Mouse (Mus musculus) heart, embryonic 10.5 days (tissue): ENCODE data around the gene Gxylt2. TPM values are rescaled to one million over a fixed set of nuclear protein-coding genes. Genes with fewer than 3 reads are reported as not detected.

Experiments
- DNase-seq: peaks from one replicate; pipeline ENCODE4 v3.0.0-alpha.2; 2017; ENCODE audit warnings: low spot score
- H3K27ac ChIP-seq: fragments of 300-500 bp; sonication (generic); 2 replicates; pipeline ENCODE4 v1.5.1; 2016; ENCODE audit warnings: mild to moderate bottlenecking
- H3K27me3 ChIP-seq: fragments of 300-500 bp; sonication (generic); 2 replicates; pipeline ENCODE4 v1.6.1; 2016; ENCODE audit warnings: mild to moderate bottlenecking; ENCODE audit not compliant: poor library complexity, insufficient read depth, severe bottlenecking
- H3K36me3 ChIP-seq: fragments of 300-500 bp; sonication (generic); 2 replicates; pipeline ENCODE4 v1.6.1; 2016; ENCODE audit warnings: mild to moderate bottlenecking, moderate library complexity
- H3K4me1 ChIP-seq: fragments of 300-500 bp; sonication (generic); 2 replicates; pipeline ENCODE4 v1.6.1; 2016; ENCODE audit warnings: mild to moderate bottlenecking
- H3K4me3 ChIP-seq: fragments of 300-500 bp; sonication (generic); 2 replicates; pipeline ENCODE4 v1.5.1; 2016; ENCODE audit warnings: mild to moderate bottlenecking, moderate library complexity
- H3K9me3 ChIP-seq: fragments of 300-500 bp; sonication (generic); 2 replicates; pipeline ENCODE4 v1.6.1; 2016; ENCODE audit warnings: mild to moderate bottlenecking, moderate library complexity
- WGBS: fragments of 180-500 bp; shearing (Covaris S2); methylation state at CpG from one replicate; pipeline ENCODE4 v1.1.7; 2016; 5-methylcytosine and 5-hydroxymethylcytosine counted together
- polyA plus RNA-seq: library from polyadenylated mRNA; unstranded; fragments of >200 nt; fragmentation: Nextera tagmentation; extraction: Ambion mirVana; gene quantifications from 2 replicates; pipeline ENCODE4 v1.2.1, GENCODE M21; 2016

Gene Gxylt2
- polyA plus RNA-seq, 1 experiment from 2014 or later: 1.3 TPM

DNA sequence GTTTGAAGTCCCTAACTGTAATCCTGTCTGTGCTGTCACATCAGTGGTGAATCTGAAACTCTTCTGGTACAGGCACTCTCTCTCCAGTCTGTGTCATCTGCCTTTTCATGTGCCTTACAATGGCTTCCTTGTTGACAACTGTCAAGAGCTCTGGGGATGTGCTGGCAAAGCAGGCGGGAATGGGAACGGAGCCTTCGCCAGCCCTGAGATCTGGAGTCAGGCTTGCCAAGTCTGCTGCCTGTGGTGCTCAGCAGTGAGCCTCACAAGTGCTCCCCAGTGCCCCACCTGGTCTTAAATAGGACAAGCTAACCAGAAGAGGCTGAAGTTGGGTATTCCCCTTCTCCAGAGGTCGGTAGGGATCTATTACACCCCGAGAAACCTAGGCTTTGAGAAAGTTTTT is 3.8 kb upstream of the Gxylt2 start:
- Histone ChIP-seq H3K4me3 (no peak overlapping the region), H3K9me3 (no peaks in the 10 kb centered on the region), H3K27ac (no peak overlapping the region), H3K4me1 (peaks cover 14% of the 10 kb centered on the region), H3K27me3 (peaks cover 29% of the 10 kb centered on the region), H3K36me3 (no peaks in the 10 kb centered on the region)
- DNase-seq: peak; percentile 35
- WGBS: 65% methylated on average over 5 of the region's 5 CpGs

- Histone ChIP-seq H3K27ac (peak overlapping the region; percentile 84; the same call in 1 of the 2 replicates), H3K4me3 (peak overlapping the region; percentile 80), H3K9me3 (no peaks in the 10 kb centered on the region), H3K36me3 (no peaks in the 10 kb centered on the region), H3K4me1 (peaks cover 14% of the 10 kb centered on the region), H3K27me3 (peaks cover 35% of the 10 kb centered on the region)
- WGBS: 24% methylated on average over 8 of the region's 8 CpGs
- no peak for DNase-seq
These were observed 349 bp upstream of the Gxylt2 start for GRCm38 (mm10) chr6:100704197-100704573.

DNA sequence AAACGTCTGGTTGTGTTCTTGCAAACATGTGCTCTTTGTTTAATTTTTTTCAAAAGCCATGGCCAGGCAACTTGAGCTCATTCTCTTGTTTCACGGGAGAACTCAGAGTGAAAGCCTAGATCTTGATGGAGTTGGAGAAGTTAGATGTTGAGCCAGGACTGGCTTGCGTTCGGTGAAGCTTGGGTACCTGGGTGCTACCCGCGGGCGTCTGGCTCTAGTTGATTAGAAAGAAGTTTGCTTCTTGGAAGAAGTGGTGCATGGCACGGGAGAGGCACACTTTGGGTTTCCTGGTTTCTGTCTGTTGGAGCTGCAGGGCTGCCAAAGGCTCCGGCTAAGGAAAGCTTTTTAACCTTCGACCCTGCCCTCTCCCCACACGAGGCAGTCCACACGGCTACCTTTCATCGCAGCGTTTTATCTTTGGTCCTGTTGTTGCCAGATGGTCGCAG is 855 bp downstream of the Gxylt2 start:
- Histone ChIP-seq H3K36me3 (no peaks in the 10 kb centered on the region), H3K9me3 (no peaks in the 10 kb centered on the region), H3K4me3 (peak overlapping the region; percentile 80), H3K4me1 (peaks cover 14% of the 10 kb centered on the region), H3K27me3 (peaks cover 35% of the 10 kb centered on the region), H3K27ac (no peak overlapping the region; the same call in 1 of the 2 replicates)
- peak; percentile 63 for DNase-seq
- WGBS: under 1% methylated on average over 15 of the region's 15 CpGs

DNA sequence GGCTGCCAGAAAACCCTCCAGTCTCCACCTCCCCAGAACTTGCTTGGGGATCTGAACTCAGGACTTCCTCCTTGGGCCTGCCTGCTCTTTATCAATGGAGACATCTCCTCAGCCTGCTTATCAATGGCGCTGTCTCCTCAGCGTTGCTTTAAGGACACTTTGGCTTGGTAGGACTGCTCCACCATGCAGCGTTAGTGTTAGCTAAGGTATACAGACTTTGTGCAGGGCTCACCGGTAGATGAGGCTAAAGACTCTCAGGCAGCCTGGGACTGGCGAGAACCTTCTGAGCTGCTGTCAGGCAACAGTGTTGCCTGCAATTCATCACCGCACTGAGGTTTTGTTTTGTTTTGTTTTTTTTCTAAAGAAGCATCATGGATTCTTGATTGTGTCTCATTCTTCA is 2.3 kb downstream of the Gxylt2 start:
- H3K4me1 ChIP-seq: peaks cover 14% of the 10 kb centered on the region
- no peaks in the 10 kb centered on the region for H3K36me3 ChIP-seq
- no peaks in the 10 kb centered on the region for H3K9me3 ChIP-seq
- no peak overlapping the region for H3K4me3 ChIP-seq
- DNase-seq: no peak
- WGBS: 60% methylated on average over 6 of the region's 6 CpGs
- peaks cover 35% of the 10 kb centered on the region for H3K27me3 ChIP-seq
- H3K27ac ChIP-seq: no peak overlapping the region

DNA sequence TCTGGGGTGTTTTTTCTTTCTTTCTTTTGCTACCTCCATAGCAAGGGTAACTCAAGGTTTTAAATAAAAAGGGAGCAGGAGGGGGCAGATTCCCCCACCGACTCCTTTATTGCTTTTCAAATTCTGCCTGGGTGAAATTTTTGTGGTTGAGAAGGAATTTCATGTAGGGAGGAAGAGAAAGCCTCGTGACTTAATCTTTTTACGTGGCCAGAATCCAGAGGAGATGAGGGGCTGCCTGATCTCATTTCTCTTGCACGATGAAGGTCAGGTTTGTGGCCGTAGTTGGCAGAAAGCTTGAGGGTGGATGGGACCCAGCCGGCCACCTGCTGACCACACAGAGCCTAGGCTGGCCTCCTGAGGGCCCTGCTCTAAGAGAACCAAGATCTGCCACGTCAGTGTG is 3.0 kb downstream of the Gxylt2 start:
- no peak overlapping the region for H3K27ac ChIP-seq
- DNase-seq: no peak
- no peaks in the 10 kb centered on the region for H3K9me3 ChIP-seq
- H3K36me3 ChIP-seq: no peaks in the 10 kb centered on the region
- peaks cover 14% of the 10 kb centered on the region for H3K4me1 ChIP-seq
- 66% methylated on average over 7 of the region's 7 CpGs for WGBS
- H3K27me3 ChIP-seq: peaks cover 34% of the 10 kb centered on the region
- no peak overlapping the region for H3K4me3 ChIP-seq

DNA sequence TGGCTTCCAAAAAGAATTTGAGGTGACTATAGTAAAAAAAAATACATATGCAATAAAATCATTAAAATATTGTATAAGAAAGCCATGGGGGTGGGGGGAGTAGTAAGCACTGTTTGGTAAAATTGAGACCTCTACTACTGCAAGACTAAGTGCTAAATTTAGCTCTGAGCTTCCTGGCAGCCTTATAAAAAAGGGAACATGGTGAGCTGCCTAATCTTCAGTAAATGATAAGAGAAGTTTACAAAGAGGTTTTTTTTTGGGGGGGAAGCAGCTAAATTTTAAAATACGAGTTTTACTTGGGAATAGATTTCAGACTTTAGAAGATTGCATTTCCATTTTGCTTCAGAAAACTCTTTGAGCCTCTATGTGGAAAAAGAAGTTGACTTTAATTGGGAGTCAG is 3.7 kb downstream of the Gxylt2 start:
- Histone ChIP-seq H3K4me3 (no peak overlapping the region), H3K27ac (no peak overlapping the region)
- 46% methylated on average over 1 of the region's 1 CpGs for WGBS

GRCm38 (mm10) chr6:100708996-100709395 is 4.5 kb downstream of the Gxylt2 start:
- Histone ChIP-seq H3K36me3 (no peaks in the 10 kb centered on the region), H3K4me1 (peaks cover 14% of the 10 kb centered on the region), H3K27ac (no peak overlapping the region), H3K9me3 (no peaks in the 10 kb centered on the region), H3K27me3 (peaks cover 20% of the 10 kb centered on the region), H3K4me3 (no peak overlapping the region)
- 84% methylated on average over 9 of the region's 9 CpGs for WGBS
- no peak for DNase-seq

More for the DNA sequence above, 3.7 kb downstream of the Gxylt2 start:
- H3K27me3 ChIP-seq: peaks cover 27% of the 10 kb centered on the region
- H3K4me1 ChIP-seq: peaks cover 14% of the 10 kb centered on the region
- no peaks in the 10 kb centered on the region for H3K36me3 ChIP-seq
- no peak for DNase-seq
- H3K9me3 ChIP-seq: no peaks in the 10 kb centered on the region

DNA sequence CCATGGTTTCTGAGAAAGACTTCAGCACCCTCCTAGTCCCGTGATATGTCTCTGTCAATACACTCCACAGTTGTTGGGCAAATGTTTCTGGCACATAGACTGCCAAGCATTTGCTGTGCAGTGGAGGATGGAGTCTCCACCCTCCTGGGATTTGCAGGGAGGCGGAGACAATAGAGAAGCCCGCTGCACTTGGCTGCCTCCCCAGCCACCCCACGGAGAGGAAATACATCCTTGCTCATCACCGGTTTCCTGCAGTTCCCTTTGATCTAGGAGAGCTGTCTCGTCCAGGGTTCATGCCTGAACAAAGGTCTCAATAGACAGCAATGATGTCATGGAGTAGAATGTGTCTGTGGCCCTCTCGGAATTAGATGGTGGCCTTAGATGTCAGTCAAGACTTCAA is 4.9 kb downstream of the Gxylt2 start:
- H3K4me1 ChIP-seq: peaks cover 11% of the 10 kb centered on the region; the same call in 1 of the 2 replicates
- no peaks in the 10 kb centered on the region for H3K36me3 ChIP-seq
- no peak for DNase-seq
- 38% methylated on average over 7 of the region's 7 CpGs for WGBS
- no peaks in the 10 kb centered on the region for H3K9me3 ChIP-seq
- no peak overlapping the region for H3K4me3 ChIP-seq
- no peak overlapping the region for H3K27ac ChIP-seq
- H3K27me3 ChIP-seq: peaks cover 15% of the 10 kb centered on the region

DNA sequence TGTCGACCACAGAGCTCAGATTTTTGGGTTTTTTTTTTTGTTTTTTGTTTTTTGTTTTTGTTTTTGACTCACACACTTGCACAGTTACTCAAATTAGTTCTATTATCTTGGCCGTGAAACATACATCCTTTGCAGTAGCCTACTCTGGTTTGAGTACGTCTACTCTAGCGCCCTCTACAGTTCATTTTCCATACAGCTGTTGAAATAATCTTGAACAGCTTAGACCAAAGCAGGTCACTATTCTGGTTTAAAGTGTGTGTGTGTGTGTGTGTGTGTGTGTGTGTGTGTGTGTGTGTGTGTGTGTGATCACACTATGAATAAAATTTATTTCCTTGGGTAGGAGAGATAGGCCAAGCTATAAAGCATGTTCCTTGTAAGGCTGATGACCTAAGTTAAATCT is 5.6 kb downstream of the Gxylt2 start:
- no peak for DNase-seq
- WGBS: 40% methylated on average over 4 of the region's 4 CpGs

DNA sequence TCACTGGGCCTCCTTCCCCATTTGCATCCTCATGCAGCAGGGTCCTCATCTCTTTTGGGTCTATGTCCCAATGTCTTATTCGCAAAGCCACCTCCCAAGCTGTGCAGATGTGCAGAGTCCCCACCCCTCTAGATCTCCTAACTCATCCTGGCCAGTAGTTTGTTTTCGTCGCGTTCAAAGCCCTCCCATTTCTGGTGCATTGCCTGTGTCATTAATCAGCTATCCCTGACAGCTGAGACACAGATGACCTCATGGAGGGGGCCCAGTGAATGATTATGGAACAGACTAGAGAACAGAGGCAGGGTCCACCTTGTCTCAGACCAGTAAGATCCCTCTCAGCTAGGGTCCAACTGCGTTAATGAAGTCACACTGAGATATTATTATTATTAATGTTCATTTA is 6.3 kb downstream of the Gxylt2 start:
- Histone ChIP-seq H3K27ac (no peak overlapping the region), H3K27me3 (peaks cover 6% of the 10 kb centered on the region), H3K9me3 (no peaks in the 10 kb centered on the region), H3K36me3 (no peaks in the 10 kb centered on the region), H3K4me3 (no peak overlapping the region), H3K4me1 (no peaks in the 10 kb centered on the region)
- WGBS: 70% methylated on average over 5 of the region's 5 CpGs
- DNase-seq: no peak

More for the DNA sequence above, 5.6 kb downstream of the Gxylt2 start:
- Histone ChIP-seq H3K9me3 (no peaks in the 10 kb centered on the region), H3K4me3 (no peak overlapping the region), H3K4me1 (peaks cover 5% of the 10 kb centered on the region; the same call in 1 of the 2 replicates), H3K27me3 (peaks cover 9% of the 10 kb centered on the region), H3K36me3 (no peaks in the 10 kb centered on the region), H3K27ac (no peak overlapping the region)

- no peak for DNase-seq
These were observed 10.8 kb downstream of the Gxylt2 start for GRCm38 (mm10) chr6:100715296-100715828.

GRCm38 (mm10) chr6:100716152-100716551 is 11.6 kb downstream of the Gxylt2 start:
- peaks cover 7% of the 10 kb centered on the region for H3K4me1 ChIP-seq
- DNase-seq: no peak
- no peak overlapping the region for H3K4me3 ChIP-seq
- peaks cover 6% of the 10 kb centered on the region; the same call in 1 of the 2 replicates for H3K27me3 ChIP-seq
- H3K9me3 ChIP-seq: no peaks in the 10 kb centered on the region
- 62% methylated on average over 7 of the region's 7 CpGs for WGBS
- no peak overlapping the region for H3K27ac ChIP-seq
- H3K36me3 ChIP-seq: no peaks in the 10 kb centered on the region

More at GRCm38 (mm10) chr6:100715296-100715828, 10.8 kb downstream of the Gxylt2 start:
- H3K36me3 ChIP-seq: no peaks in the 10 kb centered on the region
- no peak overlapping the region for H3K4me3 ChIP-seq
- no peaks in the 10 kb centered on the region for H3K9me3 ChIP-seq
- peaks cover 6% of the 10 kb centered on the region; the same call in 1 of the 2 replicates for H3K27me3 ChIP-seq
- H3K27ac ChIP-seq: no peak overlapping the region
- H3K4me1 ChIP-seq: no peaks in the 10 kb centered on the region
- 72% methylated on average over 8 of the region's 8 CpGs for WGBS

DNA sequence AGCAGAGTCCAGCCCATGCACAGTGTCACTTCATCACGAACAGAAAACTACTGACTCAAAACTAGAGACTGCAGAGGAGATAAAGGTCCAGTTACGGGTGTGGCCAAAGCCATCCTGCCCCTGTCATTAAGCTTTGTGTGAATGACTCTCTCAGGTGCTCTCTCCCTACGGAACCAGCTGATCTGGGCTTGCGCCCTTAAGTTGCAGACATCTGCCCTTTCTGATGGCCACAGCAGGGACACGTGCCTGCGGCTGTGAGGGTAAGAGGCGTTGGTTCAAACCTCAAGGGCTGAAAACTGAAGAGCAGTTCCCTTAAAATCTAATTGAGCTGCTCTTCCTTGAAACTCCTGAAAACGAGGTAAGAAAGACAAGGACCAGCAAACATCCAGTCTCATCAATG is 12.3 kb downstream of the Gxylt2 start:
- H3K36me3 ChIP-seq: no peaks in the 10 kb centered on the region
- H3K9me3 ChIP-seq: no peaks in the 10 kb centered on the region
- peaks cover 10% of the 10 kb centered on the region for H3K4me1 ChIP-seq
- H3K4me3 ChIP-seq: no peak overlapping the region
- no peak overlapping the region for H3K27ac ChIP-seq
- 57% methylated on average over 8 of the region's 8 CpGs for WGBS
- peaks cover 6% of the 10 kb centered on the region; the same call in 1 of the 2 replicates for H3K27me3 ChIP-seq
- DNase-seq: no peak

- Histone ChIP-seq H3K27me3 (peaks cover 6% of the 10 kb centered on the region; the same call in 1 of the 2 replicates), H3K9me3 (no peaks in the 10 kb centered on the region), H3K27ac (no peak overlapping the region), H3K4me3 (no peak overlapping the region), H3K4me1 (peaks cover 10% of the 10 kb centered on the region), H3K36me3 (no peaks in the 10 kb centered on the region)
- WGBS: 82% methylated on average over 6 of the region's 6 CpGs
- no peak for DNase-seq
These were observed 15.6 kb downstream of the Gxylt2 start for GRCm38 (mm10) chr6:100720098-100720501.
